27 mouse cellular contexts compared by ENCODE assay signal in genomic region chr8:114222001-114222400, GRCm38 (mm10). TPM values are rescaled to one million over a fixed set of nuclear protein-coding genes. Genes with fewer than 3 reads are reported as not detected.
DNase-seq lines count a peak whose midpoint lies in the region; ATAC-seq lines count a peak whose summit lies in the region.
"Had no signal": no experiment of that assay in that cellular context is flagged by ENCODE, and none has a peak within 500 bp of the region (broad histone marks: within the 10 kb centered on the region; RNA-seq: fewer than 3 reads in every experiment).

No protein-coding gene starts in this region.

- no peaks in the 10 kb centered on the region for H3K36me3 ChIP-seq in heart, embryonic 11.5 days (ENCODE audit: control insufficient read depth, insufficient read depth, low read length)
- no peaks in the 10 kb centered on the region for H3K36me3 ChIP-seq in kidney, embryonic 16.5 days (ENCODE audit: insufficient read depth, low read length)
- H3K36me3 ChIP-seq: forebrain, embryonic 10.5 days; G1E; heart, embryonic 12.5 days; heart, embryonic 15.5 days; hindbrain, embryonic 10.5 days; hindbrain, embryonic 13.5 days; intestine, embryonic 15.5 days had no signal

- H3K9me3 ChIP-seq in heart, embryonic 11.5 days (replicated peaks; ENCODE audit: control insufficient read depth, low read length), result no peaks in the 10 kb centered on the region
- no peaks in the 10 kb centered on the region for H3K9me3 ChIP-seq in kidney, embryonic 16.5 days (ENCODE audit: low read length)
- H3K9me3 ChIP-seq: forebrain, embryonic 10.5 days; forebrain, embryonic 13.5 days; heart, embryonic 12.5 days; heart, embryonic 15.5 days; hindbrain, embryonic 10.5 days; hindbrain, embryonic 13.5 days; intestine, embryonic 15.5 days had no signal

- no peaks in the 10 kb centered on the region for H3K27me3 ChIP-seq in heart, embryonic 11.5 days (ENCODE audit: control insufficient read depth, insufficient read depth, low read length)
- H3K27me3 ChIP-seq in kidney, embryonic 16.5 days (ENCODE audit: insufficient read depth, low read length), result no peaks in the 10 kb centered on the region
- H3K27me3 ChIP-seq: CH12.LX; forebrain, embryonic 13.5 days; heart, embryonic 12.5 days; heart, embryonic 15.5 days; hindbrain, embryonic 13.5 days; intestine, embryonic 15.5 days had no signal

- H3K27ac ChIP-seq in heart, embryonic 11.5 days (ENCODE audit: low read depth, low read length), result no peak overlapping the region
- no peak overlapping the region for H3K27ac ChIP-seq in kidney, embryonic 16.5 days (ENCODE audit: low read length)
- H3K27ac ChIP-seq: forebrain, embryonic 10.5 days; forebrain, embryonic 13.5 days; heart, embryonic 15.5 days; hindbrain, embryonic 10.5 days; hindbrain, embryonic 13.5 days; intestine, embryonic 15.5 days had no signal

- DNase-seq in cerebellum, adult 18-20 months, result peak; percentile 28 to 43
- DNase-seq in cerebellum, adult 11 months, result no peak
- DNase-seq in heart, adult 11 months, result peak; percentile 34
- DNase-seq in cerebellum, postnatal 14 days, result peak; percentile 27 to 57
- DNase-seq in MN1 (ENCODE audit: low spot score), result no peak
- DNase-seq: adrenal gland, adult 2 months; adrenal gland, postnatal 14 days; B cell, adult 2 months; gastrocnemius, postnatal 10 days; gastrocnemius, postnatal 36 days; heart, postnatal 10 days; heart, postnatal 36 days; kidney, adult 18-20 months; kidney, adult 9 months had no signal

- no peaks in the 10 kb centered on the region for H3K4me1 ChIP-seq in heart, embryonic 11.5 days (ENCODE audit: control insufficient read depth, insufficient read depth, low read length)
- H3K4me1 ChIP-seq in kidney, embryonic 16.5 days (ENCODE audit: insufficient read depth, low read length), result no peaks in the 10 kb centered on the region
- H3K4me1 ChIP-seq: heart, embryonic 15.5 days; hindbrain, embryonic 10.5 days; hindbrain, embryonic 13.5 days; intestine, embryonic 15.5 days had no signal

- no peak for ATAC-seq in heart, embryonic 11.5 days (replicated peaks; ENCODE audit: insufficient number of reproducible peaks, low FRiP score, low TSS enrichment)
- ATAC-seq in kidney, embryonic 16.5 days (ENCODE audit: low FRiP score, low TSS enrichment), result no peak
- ATAC-seq: forebrain, embryonic 13.5 days; forebrain, embryonic 16.5 days; hindbrain, embryonic 16.5 days; intestine, embryonic 15.5 days had no signal

- H3K4me3 ChIP-seq in heart, embryonic 11.5 days (ENCODE audit: low read depth, low read length), result no peak overlapping the region
- no peak overlapping the region for H3K4me3 ChIP-seq in kidney, embryonic 16.5 days (ENCODE audit: low read length)
- H3K4me3 ChIP-seq: forebrain, embryonic 10.5 days; forebrain, embryonic 13.5 days; heart, embryonic 12.5 days; heart, embryonic 15.5 days; hindbrain, embryonic 10.5 days; hindbrain, embryonic 13.5 days; intestine, embryonic 15.5 days had no signal

- H3K9ac ChIP-seq in heart, embryonic 11.5 days (ENCODE audit: low read depth, low read length), result no peak overlapping the region
- no peak overlapping the region for H3K9ac ChIP-seq in kidney, embryonic 16.5 days (replicated peaks; ENCODE audit: low read length)
- H3K9ac ChIP-seq: forebrain, embryonic 13.5 days; heart, embryonic 12.5 days; heart, embryonic 15.5 days; hindbrain, embryonic 13.5 days; intestine, embryonic 15.5 days had no signal

- no peak overlapping the region for H3K4me2 ChIP-seq in heart, embryonic 11.5 days
- no peak overlapping the region for H3K4me2 ChIP-seq in kidney, embryonic 16.5 days (replicated peaks; ENCODE audit: low read depth, low read length)
- H3K4me2 ChIP-seq: forebrain, embryonic 13.5 days; heart, embryonic 12.5 days; heart, embryonic 15.5 days; hindbrain, embryonic 13.5 days; intestine, embryonic 15.5 days had no signal

- WGBS in heart, embryonic 11.5 days (ENCODE audit: insufficient replicate concordance), result 79% methylated on average over 2 of the region's 2 CpGs
- 98% methylated on average over 2 of the region's 2 CpGs for WGBS in kidney, embryonic 16.5 days

RNA-seq across cellular contexts. Expression of gene Vat1l, which starts 16.6 kb away (rescaled TPM):
- polyA plus RNA-seq in heart, embryonic 11.5 days (2014; fragmentation: Nextera tagmentation; extraction: Ambion mirVana), result 0.62 and 0.73 TPM in 2 replicates
- 4.1 TPM in 2 replicates for polyA plus RNA-seq in kidney, embryonic 16.5 days (2015; fragmentation: Nextera tagmentation; extraction: Ambion mirVana)
- polyA plus RNA-seq: G1E had no signal

Comparison
In these comparisons a context has a peak if more than half of its experiments do, and no peak if none do; other contexts are left out.
1. DNase-seq: peak in cerebellum, adult 18-20 months (2 of 2), heart, adult 11 months (single experiment) and cerebellum, postnatal 14 days (2 of 2); none in cerebellum, adult 11 months (single experiment) and MN1 (single experiment).